Mouse (Mus musculus) cerebellum, adult 9-11 months (tissue): ENCODE results near the gene Syt15.

ENCODE experiments used
- DNase-seq: peaks from one replicate; pipeline ENCODE4 v3.0.0; 2022

The Syt15 gene

DNA sequence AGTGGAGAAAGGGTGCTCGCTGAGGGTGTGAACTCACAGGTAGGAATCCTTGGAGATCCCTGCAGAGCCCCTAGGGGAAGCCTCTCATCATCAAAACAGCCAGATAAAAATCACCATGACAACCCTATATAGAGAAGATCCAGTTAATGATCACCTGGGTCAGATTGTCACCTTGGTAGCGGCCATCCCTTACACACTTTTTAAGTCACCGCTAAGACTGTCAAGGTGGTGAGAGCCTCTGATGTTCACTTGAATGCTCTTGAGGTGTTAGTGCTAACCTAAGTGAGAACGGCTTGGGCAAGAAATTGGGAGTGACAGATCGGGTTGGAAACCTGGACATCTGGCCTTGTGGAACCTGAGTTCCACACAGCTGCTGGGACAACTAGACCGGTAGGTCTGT is at the start of gene Syt15:
Syt15 (plus strand) TSS at position 301 of the 400 bp plus-strand sequence.
- DNase-seq, result no peak

DNA sequence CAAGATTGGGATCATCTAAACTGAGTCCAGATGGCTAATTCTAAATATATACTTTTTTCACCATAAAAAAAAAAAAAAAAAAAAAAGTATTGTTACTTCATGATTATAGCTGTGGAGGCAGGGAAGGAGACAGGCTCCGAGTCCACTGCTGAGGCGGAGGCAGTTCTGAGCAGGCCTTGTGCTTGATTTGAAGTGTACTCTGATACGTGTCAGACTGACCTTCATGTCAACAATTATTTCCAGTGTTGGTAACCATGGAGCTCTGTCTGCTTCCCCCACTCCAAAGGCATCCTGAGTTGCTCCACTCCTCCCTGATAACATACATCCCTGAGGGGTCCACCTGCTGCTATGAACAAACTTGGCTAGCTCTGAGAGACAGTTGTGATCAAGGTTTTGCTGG is 48.3 kb upstream of the Syt15 start:
- DNase-seq, result no peak

DNA sequence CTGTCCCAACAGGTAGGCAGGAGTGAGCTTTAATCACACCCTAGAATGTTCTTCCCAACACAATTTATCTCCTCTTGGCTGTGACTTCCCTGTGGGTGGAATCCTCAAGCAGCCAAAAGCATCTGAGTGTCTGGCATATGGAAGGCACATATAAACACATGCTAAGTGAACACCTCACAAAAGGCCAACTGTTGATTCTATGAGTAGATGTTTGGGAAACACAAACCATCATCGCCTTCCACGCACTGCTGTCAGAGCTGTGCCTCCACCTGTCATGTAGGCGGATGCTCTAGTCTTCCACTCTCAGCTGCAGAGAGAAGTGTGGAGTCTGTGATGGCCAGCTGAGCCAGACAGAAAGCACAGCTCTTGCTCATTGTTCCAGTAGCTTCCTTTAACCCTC is 40.0 kb upstream of the Syt15 start:
- no peak for DNase-seq

DNA sequence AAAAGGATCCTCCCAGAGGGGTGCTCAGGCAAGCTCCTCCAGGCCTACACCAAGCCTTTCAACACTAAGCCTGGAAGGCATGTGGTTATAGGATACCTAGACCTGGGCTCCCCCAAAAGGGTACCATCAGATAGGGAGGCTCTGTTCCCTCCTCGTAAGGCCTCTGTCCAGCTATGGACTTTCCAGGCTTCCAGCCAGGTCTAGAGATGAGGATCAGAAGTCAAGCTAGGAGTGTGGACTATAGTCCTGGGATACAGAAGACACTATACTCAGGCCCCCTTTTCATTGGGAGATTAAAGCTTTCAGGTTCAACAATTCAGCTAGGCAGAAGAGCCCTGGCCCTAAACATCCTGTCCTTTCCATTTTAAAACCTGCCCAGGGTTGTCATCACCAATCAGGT is 36.3 kb upstream of the Syt15 start:
- DNase-seq, result no peak

DNA sequence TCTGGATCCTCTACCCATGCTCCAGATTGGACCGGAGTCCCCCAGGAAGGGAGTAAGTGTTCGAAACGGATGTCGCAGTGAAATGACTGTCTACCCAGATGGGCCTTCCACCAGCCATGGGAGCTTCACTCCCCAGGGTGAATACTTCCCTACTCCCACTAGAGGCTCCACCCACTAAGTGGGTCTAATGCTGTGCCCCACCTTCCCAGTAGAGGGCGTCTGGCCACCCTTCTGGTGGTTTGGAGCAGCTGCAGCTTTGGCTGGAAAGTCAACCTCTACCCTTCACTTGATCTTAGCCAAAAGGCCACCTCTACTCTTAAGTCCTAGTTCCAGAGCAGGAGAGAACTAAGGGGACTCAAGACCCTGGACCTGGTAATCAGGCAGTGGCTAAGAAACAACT is 30.8 kb upstream of the Syt15 start:
- DNase-seq, result peak; percentile 38

DNA sequence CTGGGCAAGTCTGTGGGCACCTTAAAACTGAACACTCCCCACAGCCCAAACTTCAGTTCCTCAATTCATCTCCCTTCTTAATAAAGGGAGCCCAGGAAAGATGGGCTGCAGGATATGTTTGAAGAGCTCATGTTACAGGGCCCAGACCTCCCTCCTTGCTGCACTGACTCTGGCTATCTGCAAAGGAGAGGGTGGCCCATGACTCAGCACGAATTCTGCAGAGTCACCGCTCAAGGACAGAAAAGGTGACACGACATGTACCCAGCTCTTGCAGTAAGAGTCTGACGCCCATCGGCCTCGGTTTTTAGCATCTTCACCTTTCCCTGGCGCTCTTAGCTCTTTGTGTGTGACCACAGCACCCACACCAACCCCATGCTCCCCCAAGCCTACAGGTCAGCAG is 29.0 kb upstream of the Syt15 start:
- no peak for DNase-seq

DNA sequence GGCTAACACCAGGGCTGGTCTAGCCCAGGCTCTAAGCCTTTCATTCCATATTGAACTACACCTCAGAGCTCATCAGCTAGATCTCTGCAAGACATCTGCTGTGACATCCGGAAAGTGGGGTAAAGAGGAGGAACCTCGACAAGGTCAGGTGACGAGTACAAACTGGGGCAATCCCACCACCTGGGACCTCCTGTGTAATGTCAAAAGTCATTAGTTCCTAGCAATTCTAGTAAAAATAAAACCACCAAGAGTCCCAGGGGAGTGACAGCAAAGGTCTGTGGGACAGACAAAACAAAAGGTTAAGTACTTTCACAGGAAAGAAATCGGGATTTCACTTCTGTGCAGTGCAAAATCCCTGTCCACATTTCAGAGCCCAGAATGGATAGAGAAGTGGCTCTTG is 25.5 kb upstream of the Syt15 start:
- no peak for DNase-seq

DNA sequence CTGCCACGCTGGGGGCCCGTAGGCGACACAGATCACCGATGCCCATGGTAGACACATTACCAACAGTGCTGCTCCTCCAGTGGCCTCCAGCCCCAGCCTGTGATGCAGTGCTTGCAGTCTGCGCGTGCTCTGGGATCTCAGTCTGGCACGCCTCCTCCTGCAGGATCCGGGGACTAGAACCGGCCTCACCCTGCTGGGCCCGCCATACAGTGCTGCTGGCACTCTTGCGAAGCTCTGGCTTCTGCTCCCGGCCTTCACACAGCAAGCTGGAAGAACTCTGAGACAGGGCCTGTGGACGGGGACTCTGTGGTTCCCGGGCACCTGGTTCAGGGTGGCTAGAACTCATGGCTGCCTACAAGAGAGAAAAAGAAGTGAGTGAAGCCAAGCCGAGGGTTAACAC is 23.9 kb upstream of the Syt15 start:
- peak; percentile 49 for DNase-seq

DNA sequence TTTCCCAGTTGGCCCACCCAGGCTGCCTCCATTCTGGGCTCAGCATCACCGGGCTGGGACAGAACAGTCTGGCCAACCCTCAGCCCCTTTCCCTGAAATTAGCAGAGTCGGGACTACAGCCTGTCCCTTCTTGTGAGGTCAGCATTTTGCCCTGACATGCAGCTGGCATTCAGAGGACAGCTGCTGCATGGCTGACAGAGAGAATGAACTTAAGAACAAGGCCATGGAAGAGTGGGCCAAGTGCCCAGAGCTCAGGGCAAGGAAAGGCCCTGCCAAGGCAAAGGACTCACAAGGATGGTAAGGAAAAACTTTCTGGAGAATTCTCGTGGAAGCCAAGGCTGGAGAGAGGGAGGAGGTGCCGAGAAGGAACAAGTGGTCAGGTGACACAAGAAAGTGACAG is 22.7 kb upstream of the Syt15 start:
- DNase-seq, result no peak

DNA sequence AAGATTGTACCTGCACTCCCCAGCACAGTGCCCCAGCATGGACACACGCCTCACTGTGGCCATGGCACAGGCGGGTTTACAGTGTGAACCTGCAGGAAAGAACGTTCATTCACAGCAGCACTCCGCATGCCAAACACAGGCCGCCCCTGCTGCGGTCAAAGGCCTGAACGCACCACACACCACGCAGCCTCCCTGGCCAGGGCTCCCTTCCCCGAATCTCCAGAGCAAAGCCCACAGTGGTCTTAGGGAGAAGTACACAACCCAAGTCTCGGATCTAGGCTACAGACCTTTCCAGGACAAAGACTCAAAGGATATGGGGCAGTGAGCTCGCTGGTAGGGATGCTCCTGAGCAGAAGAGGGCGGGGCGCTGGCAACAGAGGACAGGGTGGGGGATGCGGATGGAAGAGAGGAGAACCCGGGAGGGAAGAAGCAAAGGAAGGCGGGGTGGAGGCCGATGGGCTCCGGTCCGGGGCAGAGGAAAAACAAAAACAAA is 18.6 kb upstream of the Syt15 start:
- peak; percentile 75 for DNase-seq

DNA sequence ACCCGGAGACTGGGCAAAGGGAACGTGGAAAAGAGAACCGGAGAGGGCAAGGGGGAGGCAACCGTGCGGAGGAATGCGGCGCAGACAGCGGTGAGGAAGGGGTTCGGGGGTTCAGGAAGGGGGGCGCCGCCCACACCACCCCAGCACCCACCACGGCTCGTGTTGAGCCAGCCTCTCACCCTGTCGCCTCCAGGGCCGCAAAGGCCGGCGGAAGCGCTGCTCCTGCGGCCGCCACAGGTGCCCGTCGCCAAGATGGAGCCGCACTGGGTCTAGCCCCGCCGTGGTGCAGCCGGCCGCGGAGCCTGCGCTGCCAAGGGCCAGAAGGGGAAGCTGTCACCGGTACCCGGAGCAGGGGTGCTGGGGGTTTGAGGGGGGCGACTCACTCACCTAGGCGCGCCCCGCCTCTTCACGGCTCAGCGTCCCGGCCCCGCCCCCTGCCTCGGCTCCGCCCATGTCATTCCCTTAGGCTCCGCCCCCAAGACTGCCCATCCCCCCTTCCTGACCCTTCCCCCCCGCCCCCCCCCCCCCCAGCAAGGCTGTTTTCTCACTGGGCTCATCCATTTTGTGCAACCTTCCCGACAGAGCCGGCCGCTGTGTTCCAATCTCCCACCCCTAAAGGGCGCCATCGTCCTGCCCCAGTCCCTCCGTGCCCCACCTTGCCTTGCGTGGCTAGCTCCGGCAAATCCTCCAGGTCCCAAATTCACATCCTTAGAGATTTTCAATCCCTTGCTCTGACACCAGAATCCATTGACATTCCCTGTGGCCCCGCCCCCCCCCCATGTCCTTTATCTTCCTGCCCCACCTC is 18.0 kb upstream of the Syt15 start, which contains the start of gene Gprin2:
Gprin2 (minus strand) TSS at position 423 of the 805 bp plus-strand sequence.
- DNase-seq, result peak; percentile 77

DNA sequence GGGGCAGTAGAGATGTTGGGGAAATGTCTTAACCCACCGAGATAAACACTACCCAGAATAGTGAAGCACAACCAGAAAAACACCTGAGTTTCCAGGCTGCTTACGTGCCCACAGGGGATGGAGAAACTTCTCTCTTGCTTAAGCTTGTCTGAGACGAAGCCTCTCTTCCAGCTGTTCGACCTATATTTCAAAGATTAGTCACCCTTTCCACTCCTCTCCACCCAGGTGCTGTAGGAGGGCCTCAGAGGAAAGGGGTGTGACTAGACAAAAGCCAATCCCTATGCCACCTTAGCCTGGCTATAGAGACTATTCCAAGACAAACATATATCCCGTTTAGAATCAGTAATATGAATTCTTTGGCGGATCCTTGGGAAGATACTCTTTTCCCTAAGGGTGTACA is 11.4 kb upstream of the Syt15 start:
- DNase-seq, result no peak

DNA sequence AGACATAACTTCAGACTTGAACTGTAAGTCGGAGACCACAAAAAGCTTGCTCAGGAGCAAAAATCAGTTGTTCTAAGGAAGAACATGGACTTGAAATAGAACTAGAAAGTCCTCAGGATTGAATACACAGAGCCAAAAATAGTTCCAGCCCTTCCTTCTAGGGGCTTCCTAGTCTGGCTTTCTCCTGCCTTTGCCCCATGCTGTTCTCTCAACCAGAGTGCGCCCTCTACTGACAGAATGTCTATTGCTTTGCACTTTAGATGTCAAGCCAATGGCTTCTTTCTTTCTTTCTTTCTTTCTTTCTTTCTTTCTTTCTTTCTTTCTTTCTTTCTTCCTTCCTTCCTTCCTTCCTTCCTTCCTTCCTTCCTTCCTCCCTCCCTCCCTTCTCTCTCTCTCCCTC is 10.7 kb upstream of the Syt15 start:
- DNase-seq, result no peak

DNA sequence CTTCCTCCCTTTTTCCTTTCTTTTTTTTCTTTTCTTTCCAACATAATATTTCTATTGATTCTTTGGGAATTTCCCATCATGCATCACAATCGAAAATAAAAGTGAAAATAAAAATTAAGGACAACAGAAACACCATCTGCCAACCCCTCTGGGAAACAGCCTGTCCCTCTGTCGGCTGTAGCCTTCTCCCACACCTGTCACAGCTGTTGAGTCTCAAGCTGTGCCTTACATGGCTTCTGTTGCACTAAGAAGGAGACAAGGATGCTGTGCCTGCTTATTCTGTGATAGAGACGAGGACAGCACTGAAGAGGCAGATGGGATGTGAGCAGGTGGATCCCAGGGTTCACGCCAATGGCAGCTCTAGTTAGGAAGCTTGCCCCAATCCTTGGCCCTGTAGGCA is 10.3 kb upstream of the Syt15 start:
- DNase-seq, result no peak

DNA sequence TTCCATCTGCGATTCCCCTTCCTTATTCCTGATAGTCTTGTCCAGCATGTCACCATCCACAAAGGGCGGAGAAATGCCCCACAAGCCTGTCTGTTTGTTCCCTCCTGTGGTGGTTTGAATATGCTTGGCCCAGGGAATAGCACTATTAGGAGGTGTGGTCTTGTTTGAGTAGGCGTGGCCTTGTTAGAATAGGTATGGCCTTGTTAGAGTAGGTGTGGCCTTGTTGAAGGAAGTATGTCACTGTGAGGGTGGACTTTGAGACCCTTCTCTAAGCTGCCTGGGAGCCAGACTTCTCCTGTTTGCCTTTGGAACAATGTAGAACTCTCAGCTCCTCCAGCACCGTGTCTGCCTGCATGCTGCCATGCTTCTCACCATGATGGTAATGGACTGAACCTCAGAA is 9.5 kb upstream of the Syt15 start:
- DNase-seq, result no peak

DNA sequence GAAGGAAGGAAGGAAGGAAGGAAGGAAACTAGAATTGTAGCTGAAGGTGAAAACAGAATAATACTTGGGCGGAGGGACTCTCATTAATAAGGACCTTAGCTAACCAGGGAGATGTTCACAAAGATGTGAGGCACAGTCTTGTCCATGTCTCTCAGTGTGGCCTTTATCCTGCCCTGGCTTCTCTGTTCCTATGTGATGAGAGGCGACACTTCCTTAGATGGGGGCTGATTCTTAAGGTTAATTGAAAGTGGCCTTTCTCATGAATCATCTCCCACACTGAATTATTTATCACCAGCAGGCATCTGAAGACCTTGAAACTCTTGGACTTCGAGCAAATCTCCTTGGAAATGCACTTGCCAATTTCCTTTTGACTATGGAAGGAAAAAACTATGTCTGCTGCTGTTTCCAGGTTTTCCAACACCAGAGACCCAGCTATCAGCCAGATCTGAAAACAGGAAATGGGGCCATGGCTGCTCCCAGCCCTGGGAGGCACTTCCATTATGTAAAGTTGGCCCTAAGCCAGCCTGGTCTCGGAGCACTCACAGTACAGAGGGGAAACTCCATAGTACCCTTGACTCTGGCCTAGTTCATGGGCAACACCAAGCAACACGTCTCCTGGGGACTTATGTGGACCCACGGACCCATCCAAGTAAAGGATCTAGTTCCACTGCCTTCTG is 3.8 kb upstream of the Syt15 start:
- DNase-seq, result no peak

DNA sequence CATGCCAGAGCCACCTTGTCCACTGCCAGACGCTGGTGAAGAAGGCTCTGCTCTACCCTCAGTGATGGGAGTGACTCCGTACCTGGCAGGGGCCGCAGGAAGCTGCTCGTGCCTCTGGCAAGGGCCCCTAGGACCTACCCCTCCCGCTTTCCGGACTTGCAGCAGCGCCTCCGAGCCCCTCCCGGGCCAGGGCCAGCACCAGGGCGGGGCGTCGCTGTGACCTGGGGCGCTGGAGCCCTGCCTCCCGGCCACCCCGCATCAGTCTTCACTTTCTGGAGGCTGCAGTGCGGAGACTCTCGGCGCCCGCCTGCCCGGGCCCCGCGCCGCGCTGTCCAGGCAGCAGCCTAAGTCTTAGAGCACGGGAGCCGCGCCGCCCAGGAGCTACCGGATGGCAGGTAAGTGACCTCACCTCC is 397 bp downstream of the Syt15 start:
- no peak for DNase-seq

DNA sequence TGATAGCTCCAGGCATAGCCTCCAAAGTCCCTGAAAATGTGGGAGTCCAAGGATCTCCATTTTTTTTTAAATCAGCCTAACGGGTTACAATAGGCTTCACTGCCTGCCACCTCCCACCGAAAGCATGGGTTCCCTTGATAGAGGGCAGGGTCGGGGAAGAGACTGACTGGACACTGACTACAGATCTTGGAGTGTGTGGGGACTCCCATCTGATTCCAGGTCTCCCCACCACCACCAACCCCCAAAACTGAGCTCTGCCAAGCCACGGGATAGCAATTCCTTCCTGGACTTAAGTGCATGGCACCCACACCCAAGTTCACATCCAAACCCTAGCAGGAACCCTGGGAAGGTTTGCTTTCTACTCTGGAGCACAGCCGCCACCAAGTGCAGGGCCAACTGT is 1.0 kb downstream of the Syt15 start:
- DNase-seq, result no peak

DNA sequence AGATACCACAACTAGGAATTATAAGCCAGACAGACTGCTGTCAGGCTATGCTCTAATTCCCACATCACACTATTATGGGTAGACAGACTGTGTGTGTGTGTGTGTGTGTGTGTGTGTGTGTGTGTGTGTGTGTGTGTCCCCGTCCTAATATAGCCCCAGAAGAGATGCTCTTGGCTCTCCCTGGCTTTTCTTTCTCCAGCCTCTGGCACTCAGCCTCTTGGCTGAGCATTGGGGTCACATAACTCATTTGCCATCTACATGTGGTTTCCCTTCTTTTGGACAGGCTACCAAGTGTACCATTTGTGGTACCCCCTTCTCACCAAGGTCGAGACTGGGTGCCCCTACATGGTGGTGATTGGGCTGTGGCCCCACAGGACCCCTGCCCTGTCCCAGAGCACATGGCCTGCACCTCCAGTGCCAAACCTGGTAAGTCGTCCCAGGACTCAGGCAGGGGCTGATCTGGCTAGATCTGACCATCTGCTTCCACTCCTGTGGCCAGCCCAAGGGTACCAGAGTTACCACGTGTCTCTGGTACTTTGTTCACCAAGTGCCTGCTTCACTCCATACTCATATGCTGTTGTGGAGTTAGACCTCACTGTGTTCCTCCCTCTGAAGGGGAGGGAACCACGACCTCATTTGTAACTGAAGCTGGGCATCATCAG is 2.2 kb downstream of the Syt15 start:
- DNase-seq, result no peak

DNA sequence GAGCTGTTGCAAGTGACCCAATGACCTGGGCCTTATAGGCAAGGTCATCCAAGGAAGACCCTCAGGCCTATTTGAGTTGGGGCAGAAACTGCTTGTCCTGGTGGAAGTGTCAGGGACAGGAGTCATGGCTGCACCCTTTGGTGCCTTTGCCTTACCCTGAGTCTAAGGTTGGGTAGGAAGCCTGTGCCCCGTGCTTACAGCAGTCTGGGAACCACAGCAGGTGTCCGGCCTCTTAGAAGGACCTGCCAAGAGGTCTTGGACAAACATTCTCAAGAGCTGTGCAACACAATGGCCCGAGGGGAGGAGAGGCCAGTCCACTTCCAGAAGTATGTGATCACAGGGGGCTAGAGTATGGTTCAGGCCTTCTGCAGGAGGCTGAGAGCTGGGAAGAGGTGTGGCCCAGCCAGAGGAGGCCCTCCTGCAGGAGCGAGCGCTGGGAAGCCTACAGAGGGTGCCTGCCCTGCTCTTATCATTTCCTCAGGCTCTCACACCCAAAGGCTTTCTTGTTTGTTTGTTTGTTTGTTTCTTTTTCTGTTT is 4.0 kb downstream of the Syt15 start:
- DNase-seq, result no peak

DNA sequence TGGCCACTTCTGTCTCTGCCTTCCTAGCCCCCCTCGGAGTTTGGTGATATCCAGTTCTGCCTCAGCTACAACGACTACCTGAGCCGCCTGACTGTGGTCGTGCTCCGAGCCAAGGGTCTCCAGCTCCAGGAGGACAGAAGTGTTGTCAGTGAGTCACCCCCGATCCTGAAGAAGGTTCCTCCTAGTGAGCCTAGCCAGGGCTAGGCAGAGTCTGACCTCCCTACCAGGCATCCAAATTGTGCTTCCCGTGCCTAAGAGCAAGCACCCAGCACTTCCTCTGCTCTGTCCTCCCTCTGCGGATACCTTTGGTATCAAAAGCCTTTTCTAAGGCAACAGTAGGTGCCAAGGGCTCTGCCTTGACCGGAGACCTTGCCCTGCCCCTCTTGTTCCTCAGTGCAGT is 6.6 kb downstream of the Syt15 start:
- no peak for DNase-seq

DNA sequence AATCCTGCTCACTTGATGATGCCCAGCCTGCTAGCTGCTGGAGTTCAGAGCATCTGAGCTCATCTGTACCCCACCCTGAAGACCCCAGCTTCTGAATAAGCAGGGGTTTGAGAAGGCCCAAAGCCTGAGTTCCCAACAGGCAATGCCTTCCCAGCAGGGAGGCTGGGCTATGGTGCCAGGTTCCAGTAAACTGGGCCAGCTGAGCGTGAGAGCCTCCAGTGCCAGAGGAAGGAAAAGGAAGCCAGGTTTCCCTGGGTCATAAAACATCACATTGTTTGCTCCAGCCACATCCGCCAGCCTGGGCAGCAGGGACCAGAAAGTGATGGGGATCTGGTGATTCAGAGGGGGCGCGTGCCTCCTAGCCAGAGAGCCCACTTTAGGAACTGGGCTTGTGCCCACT is 7.2 kb downstream of the Syt15 start:
- DNase-seq, result peak; percentile 16

DNA sequence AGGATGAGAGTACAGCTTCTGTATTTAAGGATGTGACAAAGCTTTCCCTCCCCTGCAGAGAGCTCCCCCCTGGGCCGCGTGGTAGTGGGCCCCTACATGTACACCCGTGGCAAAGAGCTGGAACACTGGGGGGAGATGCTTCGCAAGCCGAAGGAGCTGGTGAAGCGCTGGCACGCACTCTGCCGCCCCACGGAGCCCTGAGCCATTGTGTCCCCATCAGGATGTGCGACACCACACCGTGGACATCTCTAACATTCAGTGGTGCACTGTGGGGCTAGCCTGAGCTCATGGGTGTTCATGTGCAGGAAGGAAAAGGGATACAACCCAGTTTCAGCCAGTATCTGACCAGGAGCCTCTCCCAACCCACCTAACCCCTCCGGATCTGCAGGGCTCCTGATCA is 8.6 kb downstream of the Syt15 start:
- DNase-seq, result no peak
